Mouse (Mus musculus) embryonic fibroblast, embryonic 13.5 days (primary cell): ENCODE data around the gene Cped1. TPM values are rescaled to one million over a fixed set of nuclear protein-coding genes. Genes with fewer than 3 reads are reported as not detected.

ENCODE experiments used
- H3K27ac ChIP-seq: 2 replicates; pipeline ENCODE4 v1.5.1; 2012; ENCODE audit warnings: low read length, control low read depth, inconsistent platforms; ENCODE audit not compliant: insufficient read depth
- H3K4me1 ChIP-seq: 2 replicates; pipeline ENCODE4 v1.6.1; 2011; ENCODE audit warnings: low read length; ENCODE audit not compliant: control insufficient read depth, insufficient read depth
- H3K4me3 ChIP-seq: 2 replicates; pipeline ENCODE4 v1.5.1; 2011; ENCODE audit warnings: mild to moderate bottlenecking, control low read depth, low read length; ENCODE audit not compliant: insufficient read depth
- CTCF ChIP-seq: IDR thresholded peaks from 2 replicates; pipeline ENCODE4 v1.5.1; 2011; ENCODE audit warnings: mild to moderate bottlenecking, control low read depth, low read length, moderate library complexity, borderline replicate concordance; ENCODE audit not compliant: insufficient read depth
- POLR2A ChIP-seq: IDR thresholded peaks from 2 replicates; pipeline ENCODE4 v1.6.1; 2011; ENCODE audit warnings: low read depth, mild to moderate bottlenecking, control low read depth, low read length, moderate library complexity
- polyA plus RNA-seq: library from polyadenylated mRNA; stranded (reverse); fragments of >200 nt; gene quantifications from 2 replicates; pipeline ENCODE4 v1.2.4, GENCODE M21; 2011; ENCODE audit warnings: low read depth; ENCODE audit not compliant: missing spikeins, insufficient read length

Cped1 gene
- polyA plus RNA-seq, 1 experiment: 34.4 TPM

DNA sequence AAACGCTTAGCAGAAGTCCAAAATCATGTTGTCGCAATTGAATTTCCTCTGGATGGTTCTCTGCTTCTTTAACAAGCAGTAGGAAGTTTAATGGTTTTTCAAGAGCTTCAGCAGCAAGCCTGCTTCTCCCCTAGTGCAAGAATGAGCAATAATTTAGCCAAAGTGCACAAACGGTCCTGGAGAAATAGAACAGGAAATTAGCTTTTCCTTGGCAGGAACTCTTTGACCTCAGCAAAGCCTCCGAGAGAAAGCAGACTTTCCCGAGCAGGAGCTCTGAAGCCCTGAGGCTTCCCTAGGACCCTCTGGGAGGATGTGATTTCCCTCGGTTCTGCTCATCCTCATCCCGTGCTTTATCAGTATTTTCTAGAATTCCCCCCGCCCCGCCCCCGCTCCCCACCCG is 13.3 kb downstream of the Cped1 start:
- Histone ChIP-seq H3K4me1 (peaks cover 8% of the 10 kb centered on the region), H3K4me3 (no peak overlapping the region), H3K27ac (peak overlapping the region; percentile 69)
- TF ChIP-seq POLR2A: no peak
- no peak for TF ChIP-seq CTCF

DNA sequence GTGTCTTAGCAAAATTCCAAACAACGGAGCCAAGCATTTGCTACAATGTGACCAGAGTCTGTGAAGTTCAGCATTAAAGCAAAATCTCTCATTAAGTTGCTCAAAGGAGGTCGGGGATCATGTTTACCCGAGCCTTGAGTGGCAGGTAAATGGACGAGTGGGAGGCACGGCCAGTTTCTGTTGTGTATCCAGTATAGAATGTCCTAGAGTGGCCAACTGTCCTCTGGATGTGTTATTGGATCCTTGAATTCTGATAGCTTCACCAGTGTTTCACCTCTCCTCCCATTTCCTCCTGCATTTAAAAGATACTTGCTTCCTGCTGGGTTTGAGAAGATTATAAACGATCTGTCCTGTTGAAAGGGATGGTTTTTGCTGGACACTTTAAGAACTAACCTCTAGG is 14.4 kb downstream of the Cped1 start:
- TF ChIP-seq POLR2A: no peak
- TF ChIP-seq CTCF: no peak

DNA sequence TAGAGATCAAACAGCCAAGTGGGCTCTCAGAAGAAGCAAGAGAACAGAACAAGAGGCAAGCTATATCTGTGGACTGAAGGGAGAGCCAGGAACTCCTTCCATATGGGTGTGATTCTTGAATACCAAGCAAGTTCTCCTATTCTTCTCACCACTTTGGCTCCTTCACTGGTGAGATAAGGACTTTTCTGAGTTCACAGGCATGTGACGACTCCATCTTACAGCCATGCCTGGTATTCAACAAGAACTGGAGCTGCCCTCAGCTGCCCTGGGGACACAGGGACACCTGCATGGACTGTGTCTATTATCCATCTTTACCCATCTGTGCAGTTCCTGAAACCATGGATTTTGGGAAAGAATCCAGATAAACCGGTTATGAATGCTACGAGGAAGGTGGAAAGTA is 15.2 kb downstream of the Cped1 start:
- peaks cover 8% of the 10 kb centered on the region for H3K4me1 ChIP-seq
- no peak overlapping the region for H3K27ac ChIP-seq
- no peak overlapping the region for H3K4me3 ChIP-seq
- TF ChIP-seq CTCF (no peak), POLR2A (no peak)

More for the DNA sequence above, 14.4 kb downstream of the Cped1 start:
- Histone ChIP-seq H3K27ac (no peak overlapping the region), H3K4me1 (peaks cover 8% of the 10 kb centered on the region), H3K4me3 (no peak overlapping the region)

DNA sequence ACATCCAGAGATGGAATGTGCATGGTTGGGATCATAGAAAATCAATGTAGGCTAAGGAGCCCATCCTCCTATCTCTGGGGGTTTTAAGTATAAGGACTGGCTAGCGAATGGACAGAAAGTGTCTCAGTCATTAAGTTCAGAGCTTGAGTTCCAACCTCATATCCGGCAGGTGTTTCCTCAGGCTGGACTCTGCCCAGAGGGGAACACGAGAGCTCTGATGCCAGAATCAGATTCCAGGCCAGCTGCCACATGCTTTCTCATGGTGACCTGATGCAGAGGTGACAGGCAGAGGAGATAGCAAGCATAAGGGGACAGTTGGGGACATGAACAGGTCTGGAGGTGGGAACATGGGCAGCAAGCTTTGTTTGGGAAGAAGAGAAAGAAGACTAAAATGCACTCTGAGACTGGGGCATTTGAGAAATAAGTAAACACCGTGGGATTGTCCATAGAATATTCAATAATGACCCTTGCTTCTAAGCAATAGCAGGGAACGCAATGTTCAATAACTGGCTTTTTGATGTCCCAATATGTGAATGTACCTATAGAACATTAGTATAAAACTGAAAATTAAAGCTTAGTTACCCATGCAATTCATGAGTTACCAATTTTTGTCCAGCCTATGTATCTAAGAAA is 15.7 kb downstream of the Cped1 start:
- TF ChIP-seq CTCF: no peak
- TF ChIP-seq POLR2A: no peak
- no peak overlapping the region for H3K27ac ChIP-seq
- H3K4me3 ChIP-seq: no peak overlapping the region
- H3K4me1 ChIP-seq: peaks cover 8% of the 10 kb centered on the region

DNA sequence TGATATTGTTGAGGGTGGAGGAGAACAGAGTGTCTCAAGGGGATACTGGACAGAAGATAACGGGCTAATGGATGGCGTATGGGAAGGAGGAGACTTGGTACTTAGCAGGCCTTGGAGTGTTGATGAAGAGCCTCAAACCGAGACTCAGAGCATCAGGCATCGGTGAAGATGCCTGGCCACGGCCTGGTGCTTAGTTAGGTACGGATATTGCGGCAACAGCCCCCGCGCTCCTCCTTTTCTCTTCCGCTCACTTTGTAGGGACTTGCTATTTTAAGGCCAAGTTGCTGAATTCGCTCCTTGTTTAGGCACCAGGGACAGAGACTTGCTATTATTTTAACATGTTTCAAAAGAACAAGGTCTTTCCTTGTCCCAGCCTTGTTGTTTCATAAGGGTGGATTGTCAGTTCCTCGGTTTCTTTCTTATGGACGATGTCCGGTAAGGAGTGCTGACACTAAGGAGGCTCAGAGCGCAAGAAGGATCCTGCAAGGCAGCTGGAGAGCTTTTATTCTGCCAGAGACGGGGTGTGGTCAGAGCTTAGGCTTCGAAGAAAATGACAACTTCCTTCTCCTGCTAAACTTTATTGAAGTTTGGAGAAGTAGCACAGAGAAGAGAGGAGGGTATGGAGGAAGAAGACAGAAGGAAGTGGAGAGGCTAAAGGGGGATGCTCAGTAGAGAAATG is 16.9 kb downstream of the Cped1 start:
- H3K4me3 ChIP-seq: no peak overlapping the region
- H3K27ac ChIP-seq: no peak overlapping the region
- TF ChIP-seq CTCF: no peak
- TF ChIP-seq POLR2A: no peak
- peaks cover 8% of the 10 kb centered on the region for H3K4me1 ChIP-seq

DNA sequence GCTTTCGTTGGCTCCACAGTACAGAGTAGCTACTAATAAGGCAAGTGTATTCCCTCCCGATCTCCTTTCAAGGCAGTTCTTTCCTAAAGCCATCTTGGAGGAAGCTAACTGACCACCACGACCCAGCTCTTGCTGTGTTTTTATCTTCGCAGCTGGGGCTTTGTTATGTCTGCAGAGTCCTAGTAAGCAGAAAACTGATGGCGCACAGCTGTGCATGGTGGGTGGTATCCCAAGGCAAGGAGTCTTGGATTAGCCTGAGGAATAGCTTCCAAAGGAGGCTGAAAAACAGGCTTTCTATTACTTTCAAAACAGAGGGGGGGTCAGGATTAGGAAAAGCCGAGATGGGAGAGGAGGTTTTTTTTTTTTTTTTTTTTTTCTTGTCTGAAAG is 17.5 kb downstream of the Cped1 start:
- TF ChIP-seq CTCF: no peak
- TF ChIP-seq POLR2A: no peak
- Histone ChIP-seq H3K4me1 (peaks cover 5% of the 10 kb centered on the region), H3K27ac (no peak overlapping the region), H3K4me3 (no peak overlapping the region)

DNA sequence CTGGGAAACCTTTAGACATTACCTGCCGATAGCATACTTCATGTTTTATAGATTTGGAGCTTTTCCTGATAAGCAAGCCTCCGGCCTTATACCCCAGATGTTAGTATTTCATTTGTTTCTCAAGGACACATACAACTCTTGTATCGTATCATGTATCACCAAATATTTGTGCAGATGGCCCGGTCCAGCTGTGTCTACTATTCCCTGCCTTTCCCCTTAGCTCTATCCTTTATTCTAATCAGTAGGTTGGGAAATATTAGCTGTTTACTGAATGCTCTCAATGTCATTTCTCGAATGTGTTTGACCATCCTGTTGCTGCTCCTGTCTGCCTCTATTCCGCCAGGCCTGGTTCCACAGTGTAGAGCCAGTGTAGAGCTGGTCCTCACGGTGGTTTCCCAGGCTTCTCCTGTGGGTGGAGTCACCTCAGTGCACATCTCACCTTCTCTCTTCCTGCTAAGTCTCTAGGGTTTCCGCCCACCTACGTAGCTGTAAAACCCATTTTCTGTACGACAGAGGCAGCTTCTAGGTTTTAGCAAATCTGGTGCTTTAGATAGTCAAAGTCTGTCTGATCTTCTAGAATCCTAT is 18.3 kb downstream of the Cped1 start:
- TF ChIP-seq CTCF: no peak
- TF ChIP-seq POLR2A: no peak
- Histone ChIP-seq H3K4me1 (peaks cover 3% of the 10 kb centered on the region; the same call in 1 of the 2 replicates), H3K4me3 (no peak overlapping the region), H3K27ac (no peak overlapping the region)

DNA sequence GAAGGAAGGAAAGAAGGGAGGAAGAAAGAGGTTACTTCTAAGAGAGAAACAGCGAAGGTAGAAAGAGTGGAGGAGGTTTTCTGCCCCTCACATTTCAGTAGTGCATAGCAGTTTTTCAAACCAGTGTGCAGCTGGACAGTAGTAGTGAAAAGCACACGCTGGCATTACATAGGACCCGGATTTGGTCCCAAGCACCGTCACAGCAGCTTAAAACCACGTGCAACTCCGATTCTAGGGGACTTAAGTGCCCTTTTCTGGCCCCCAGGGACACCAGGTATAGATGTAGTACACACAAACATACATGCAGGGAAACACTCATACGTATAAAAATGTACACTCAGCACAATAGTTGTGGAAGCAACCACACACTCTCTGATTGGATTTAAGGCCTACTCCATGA is 22.6 kb downstream of the Cped1 start:
- Histone ChIP-seq H3K4me3 (no peak overlapping the region), H3K27ac (no peak overlapping the region), H3K4me1 (no peaks in the 10 kb centered on the region; the same call in 1 of the 2 replicates)
- TF ChIP-seq CTCF: no peak
- TF ChIP-seq POLR2A: no peak

DNA sequence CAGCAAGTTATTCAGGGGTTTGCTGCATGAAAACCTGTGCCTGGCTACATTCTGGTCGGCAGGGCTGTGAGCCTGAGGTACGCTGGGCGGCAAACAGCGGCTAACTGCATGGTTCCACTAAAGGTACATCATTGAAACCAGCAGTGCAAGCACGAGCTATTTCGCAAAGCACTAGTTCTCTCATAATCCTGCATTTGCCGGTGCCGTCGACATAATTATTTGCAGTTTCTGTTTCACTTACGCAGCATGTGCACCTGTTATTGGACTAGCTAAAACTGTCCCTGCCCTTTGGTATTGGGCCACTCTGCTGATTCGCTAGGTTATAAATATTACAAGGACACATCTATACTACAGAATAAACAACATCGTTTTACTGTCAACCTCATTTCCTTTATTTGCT is 24.5 kb downstream of the Cped1 start:
- no peak overlapping the region for H3K4me3 ChIP-seq
- H3K27ac ChIP-seq: no peak overlapping the region
- H3K4me1 ChIP-seq: no peaks in the 10 kb centered on the region; the same call in 1 of the 2 replicates
- TF ChIP-seq CTCF (no peak), POLR2A (no peak)

DNA sequence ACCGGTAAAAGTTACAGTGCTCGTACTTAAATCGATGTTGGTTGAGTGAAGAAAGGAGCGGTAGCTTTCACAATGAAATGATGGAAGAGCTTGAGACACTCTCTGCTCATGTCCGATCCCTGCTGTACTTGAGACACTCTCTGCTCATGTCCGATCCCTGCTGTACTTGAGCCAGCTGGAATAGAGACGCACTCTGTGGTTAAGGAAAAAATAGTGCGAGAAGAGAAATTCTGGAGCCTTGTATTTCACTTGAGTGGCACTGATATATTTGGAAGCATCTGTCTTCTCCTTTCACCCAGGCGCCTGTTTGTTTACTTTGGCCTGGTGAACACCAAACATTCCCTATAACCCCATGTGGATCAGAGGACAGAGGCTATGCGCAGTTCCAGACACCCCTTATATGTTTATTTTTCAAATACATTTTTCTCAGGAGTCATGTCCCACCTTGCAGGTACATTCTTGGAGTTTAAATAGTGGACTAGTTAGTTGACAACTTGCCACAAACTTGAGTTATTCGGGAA is 25.1 kb downstream of the Cped1 start:
- TF ChIP-seq POLR2A (no peak), CTCF (no peak)

More for the DNA sequence above, 25.1 kb downstream of the Cped1 start:
- Histone ChIP-seq H3K4me3 (no peak overlapping the region), H3K27ac (peak overlapping the region; percentile 73; the same call in 1 of the 2 replicates), H3K4me1 (no peaks in the 10 kb centered on the region; the same call in 1 of the 2 replicates)
